Mouse (Mus musculus) 3T3-L1 (cell line): Measurements from ENCODE around the gene Marcksl1.
"Not testable (repeated sequence)": the region's sequence is repeated elsewhere in the genome, so short reads cannot be mapped to it uniquely, and the experiment has no call there.

Experiments
- DNase-seq: peaks from one replicate; pipeline ENCODE4 v3.0.0-alpha.2; 2015; ENCODE audit warnings: low read depth, low spot score

Marcksl1 gene

DNA sequence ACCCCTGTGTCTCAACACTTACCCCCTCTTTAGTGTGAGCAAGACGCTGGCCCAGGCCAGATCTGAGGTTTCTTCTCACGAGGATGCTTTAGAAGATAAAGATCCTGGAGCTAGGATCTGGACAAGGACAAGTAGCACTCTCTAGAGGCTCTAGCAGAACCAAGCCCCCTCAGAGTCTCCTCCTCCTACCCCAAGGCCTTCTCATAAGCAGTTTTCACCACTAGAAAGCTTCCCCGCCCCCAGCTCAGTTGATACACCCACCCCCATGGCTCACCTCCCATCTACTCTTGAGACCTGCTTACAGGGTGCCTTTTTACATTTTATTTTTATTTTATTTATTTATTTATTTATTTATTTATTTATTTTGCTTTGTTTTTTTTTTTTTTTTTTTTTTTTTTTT, 3.7 kb upstream of the Marcksl1 start:
- no peak for DNase-seq

GRCm38 (mm10) chr4:129510723-129511412, 2.5 kb upstream of the Marcksl1 start:
- DNase-seq: no peak

DNA sequence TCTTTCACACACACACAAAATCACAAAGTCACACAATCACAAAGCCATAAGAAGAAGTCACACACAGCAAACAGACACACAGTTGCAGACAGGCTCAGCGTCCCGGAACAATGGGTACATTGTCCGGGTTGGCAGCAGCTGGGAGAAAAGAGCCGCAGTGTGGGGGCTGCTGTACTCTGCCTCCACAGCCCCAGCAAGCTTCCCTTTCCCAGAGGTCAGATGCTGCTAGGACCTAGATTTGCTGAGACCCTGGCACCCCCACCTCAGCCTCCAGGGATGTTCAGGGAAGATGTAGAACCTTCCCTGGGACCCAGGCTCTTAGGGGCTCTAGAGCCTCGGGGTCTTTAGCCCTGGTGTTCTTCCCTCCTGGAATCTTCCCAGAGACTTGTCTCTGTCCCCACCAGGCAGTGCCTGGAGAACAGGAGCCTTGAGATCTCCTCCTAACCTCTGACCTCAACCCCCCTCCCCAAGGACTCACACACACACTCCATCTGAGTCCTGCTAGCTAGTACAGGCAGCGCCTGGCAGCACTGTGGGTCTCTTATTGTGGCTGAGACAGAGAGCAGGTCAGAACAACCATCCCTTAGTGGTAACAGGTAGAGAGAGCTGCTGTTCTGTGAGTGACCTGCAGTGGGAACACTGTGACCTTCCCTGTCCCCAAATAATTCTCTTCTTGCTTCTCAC, 1.8 kb upstream of the Marcksl1 start:
- no peak for DNase-seq

GRCm38 (mm10) chr4:129513891-129514290, 510 bp downstream of the Marcksl1 start:
- DNase-seq: no peak

DNA sequence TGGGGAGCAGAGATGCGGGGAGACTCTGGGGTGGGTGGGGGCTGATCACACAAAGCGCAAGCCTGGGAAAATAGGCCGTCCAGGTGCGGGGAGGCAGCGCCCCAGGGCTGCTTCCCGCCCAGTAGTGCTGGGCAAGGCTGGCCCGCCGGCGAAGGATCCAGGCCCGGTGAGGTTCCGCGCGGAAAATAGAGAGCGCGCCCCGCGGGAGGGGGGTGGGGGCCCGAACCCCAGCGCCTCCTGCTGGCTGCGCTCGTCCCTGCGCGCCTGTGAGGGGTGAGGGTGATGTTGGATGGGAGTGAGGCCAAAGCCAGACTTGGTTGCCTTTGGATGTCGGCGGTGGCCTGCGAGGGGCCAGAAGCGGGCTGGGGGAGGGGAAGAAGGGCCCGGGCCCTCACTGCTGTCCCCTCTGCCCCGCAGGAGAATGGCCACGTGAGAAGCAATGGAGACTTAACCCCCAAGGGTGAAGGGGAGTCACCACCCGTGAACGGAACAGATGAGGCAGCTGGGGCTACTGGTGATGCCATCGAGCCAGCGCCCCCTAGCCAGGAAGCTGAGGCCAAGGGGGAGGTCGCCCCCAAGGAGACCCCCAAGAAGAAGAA, 1.0 kb downstream of the Marcksl1 start:
- peak; percentile 62 for DNase-seq

- DNase-seq: no peak
Measured at GRCm38 (mm10) chr4:129516925-129517324, 3.5 kb downstream of the Marcksl1 start.

DNA sequence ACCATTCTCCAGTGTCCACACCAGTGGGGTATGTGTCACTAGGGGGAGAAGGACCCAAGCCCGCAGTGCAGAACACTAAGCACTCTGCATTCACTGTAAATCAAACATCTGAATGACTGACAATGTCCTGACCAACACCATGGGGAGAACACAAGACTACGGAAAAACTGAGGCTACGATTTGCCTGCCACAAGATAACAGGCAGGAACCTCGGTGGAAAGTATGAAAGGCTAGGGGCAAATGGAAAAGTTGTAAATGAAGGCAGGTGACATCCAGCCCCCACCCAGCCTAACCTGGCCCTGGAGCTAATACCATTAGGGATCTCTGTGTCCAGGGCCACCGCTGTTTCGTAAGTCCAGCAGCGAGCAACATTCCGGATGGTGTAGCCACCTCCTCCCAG, 5.1 kb downstream of the Marcksl1 start:
- no peak for DNase-seq

GRCm38 (mm10) chr4:129525338-129525737, 12.0 kb downstream of the Marcksl1 start:
- no peak for DNase-seq

- DNase-seq: no peak
Measured at GRCm38 (mm10) chr4:129525889-129526288, 12.5 kb downstream of the Marcksl1 start.

DNA sequence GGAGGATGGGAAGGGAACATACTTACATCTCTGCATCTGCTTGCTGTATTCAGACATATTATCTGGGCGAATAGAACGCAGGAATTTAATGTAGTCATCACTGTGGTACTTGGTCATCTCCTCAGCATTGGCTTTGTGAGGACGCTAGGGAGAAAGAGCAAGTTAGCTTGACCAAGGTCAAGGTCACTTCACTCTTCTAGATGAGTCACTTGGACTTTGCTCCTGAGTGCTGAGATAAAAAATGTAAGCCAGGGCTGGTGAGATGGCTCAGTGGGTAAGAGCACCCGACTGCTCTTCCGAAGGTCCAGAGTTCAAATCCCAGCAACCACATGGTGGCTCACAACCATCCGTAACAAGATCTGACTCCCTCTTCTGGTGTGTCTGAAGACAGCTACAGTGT, 15.5 kb downstream of the Marcksl1 start:
- DNase-seq: not testable (repeated sequence)

DNA sequence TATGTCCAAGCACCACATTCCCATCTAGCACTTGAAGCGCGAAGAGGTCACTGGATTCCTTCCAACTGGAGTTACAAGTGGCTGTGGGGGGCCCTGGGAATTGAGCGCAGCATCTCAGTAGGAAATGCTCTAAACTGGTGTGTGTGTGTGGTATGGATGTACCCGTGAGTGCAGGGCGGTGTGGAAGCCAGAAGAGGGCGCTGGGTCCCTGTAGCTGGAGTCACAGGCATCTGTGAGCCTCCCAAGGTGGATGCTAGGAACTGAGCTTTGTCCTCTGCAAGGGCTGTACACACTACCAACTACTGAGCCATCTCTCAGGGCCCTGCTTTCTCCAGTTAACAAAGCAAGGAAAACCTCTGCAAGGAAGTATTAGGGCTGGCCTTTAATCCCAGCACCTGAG, 26.6 kb downstream of the Marcksl1 start:
- peak; percentile 36 for DNase-seq

DNA sequence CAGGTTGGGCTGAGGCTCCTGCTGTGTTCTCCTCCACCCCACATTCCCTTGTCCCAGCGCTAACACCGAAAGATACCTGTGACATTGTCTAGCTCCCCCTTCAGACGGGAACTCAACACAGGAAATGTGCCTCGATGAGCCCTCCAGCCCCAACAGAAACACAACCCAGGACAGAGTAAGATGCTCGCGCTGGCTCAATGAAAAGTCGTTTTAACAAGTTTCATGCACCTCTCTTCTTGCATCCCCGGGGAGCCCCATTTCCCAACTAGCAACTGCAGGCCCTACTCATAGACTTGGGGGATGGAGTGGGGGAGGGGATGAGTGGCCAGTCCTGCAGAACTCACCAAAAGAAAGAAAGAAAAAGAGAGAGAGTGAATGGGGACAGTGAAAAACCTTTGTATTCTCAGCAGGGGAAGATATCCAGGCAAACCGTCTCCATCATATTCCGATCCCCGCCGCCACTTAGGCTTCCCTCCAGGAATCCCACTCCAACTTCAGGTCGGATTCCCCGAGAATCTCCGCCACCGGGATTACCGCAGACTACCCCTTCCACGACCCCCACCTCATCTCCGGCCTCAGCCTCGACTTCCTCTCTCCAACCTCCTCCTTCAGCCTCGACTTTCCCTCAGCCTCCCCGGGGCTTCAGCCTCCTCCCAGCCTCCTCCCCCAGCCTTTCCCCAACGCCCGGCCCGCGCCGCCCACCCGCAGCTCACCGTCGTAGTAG, 28.6 kb downstream of the Marcksl1 start:
- peak; percentile 58 for DNase-seq

GRCm38 (mm10) chr4:129542592-129543141, 29.3 kb downstream of the Marcksl1 start, which contains the start of gene Hdac1:
TSS of gene Hdac1 (minus strand) at chr4:129542713.
- DNase-seq: peak; percentile 95

DNA sequence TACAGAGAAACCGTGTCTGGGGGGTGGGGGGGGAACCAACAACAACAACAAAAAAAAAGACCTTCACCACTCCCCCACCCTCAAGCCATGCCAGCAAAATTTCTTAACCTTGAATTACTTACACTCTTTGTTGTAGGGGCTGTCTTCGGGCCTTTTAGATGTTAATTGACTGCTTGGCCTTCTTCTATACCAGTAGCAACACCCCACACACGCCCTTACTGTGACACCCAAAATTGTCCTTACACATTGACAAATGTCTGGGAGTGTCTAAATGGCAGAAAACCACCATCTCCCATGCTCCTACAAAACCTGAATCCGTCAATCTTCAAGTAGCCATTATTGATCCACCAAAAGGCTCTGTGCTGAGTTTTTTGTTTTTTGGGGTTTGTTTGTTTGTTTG, 30.7 kb downstream of the Marcksl1 start:
- DNase-seq: no peak

GRCm38 (mm10) chr4:129547631-129548030, 34.2 kb downstream of the Marcksl1 start:
- DNase-seq: not testable (repeated sequence)

DNA sequence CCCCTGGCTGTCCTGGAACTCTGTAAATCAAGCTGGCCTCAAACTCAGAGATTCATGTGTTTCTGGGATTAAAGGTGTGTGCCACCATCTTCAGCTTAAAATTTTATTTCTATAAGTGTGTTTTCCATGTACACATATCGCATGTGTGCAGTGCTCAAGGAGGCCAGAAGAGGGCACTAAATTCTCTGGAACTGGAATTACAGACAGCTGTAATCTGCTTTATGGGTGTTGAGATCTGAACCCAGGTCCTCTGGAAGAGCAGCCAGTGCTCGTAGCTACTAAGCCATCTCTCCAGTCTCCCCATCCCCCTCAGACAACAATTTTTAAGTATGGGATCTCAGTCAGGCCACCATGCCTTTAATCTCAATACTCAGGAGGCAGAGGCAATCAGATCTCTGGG, 35.9 kb downstream of the Marcksl1 start:
- DNase-seq: peak; percentile 38

DNA sequence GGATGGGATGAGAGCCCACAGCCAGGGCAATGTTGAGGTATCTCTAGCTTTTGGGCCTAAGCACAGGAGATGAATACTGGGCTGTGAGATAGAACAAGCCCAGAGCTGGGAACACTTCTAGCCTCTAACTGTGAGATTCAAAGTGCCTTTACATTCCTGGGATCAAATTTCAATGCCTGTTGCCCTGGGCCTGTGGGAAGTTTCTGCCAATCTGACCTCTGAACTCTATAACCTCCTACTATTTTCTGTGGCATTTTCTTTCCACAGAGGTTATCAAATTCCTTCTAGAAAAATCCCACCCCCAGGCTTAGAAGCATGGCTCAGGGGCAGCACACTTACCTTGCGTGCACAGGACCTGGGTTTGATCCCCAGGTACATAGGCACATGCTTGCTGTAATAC, 36.9 kb downstream of the Marcksl1 start:
- peak; percentile 6 for DNase-seq

DNA sequence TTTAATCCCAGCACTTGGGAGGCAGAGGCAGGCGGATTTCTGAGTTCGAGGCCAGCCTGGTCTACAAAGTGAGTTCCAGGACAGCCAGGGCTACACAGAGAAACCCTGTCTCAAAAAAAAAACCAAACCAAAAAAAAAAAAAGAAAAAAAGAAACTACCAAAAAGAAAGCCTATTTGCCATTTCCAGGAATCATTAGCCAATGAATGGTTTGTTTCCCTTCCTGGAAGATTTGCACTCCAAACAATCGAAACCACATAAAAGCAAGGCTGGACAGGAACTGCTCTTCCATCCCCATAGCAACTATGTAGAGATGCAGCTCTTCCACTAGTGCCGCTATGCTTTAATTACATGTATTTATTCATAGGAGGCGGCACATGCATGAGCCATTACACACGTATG, 41.1 kb downstream of the Marcksl1 start:
- not testable (repeated sequence) for DNase-seq

DNA sequence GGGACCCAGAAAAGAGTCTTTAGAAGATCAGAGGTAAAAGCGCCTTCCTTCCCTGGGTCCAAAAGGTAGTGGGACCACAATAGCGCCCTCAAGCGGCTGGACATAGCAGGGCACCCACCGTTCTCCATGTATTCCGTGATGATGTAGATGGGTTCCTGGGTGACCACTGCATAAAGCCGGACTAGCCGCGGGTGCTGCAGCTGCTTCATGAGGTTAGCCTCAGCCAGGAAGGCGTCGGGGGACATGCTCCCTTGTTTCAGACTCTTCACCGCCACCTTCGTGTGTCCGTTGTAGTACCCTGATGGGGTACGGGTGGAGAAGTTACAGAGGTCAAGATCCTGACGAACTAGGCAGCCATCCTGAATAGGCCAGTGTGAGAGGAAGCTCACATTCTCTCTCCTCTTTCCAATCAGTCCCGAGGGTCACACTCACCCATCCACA, 42.1 kb downstream of the Marcksl1 start:
- DNase-seq: peak; percentile 19

DNA sequence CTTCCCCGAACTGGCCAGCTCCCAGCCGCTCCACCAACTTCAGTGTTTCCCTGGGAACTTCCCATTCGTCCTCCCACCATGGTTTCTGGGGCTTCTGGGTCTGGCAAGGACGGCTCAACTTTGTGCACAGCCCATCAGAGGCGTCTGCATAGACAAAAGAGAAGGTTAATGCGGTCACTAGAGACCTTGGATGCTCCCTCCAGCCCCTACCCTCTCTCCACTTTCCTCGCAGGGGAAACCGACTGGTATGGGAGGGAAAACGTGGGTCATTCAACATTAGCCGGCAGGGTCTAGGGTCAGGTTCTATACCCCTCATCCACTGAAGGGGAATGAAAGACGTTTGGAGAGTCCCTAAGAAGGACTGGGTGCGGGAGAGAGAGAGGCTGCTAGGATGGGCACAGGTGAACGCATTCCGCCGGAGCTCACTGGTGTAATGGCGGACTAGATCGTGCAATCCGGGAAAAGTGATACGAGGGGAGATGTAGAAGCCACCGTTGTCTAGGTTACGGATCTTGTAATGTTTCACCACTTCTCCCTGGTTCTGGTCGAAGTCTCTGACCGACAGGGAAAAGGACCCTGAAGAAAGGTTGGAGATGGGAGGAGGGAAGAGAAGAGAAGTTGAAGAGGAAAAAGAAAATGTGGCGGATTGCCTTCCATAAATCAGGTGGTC, 42.6 kb downstream of the Marcksl1 start:
- no peak for DNase-seq

- peak; percentile 83 for DNase-seq
Measured at GRCm38 (mm10) chr4:129556532-129557223, 43.3 kb downstream of the Marcksl1 start.
